Mouse (Mus musculus) olfactory bulb, adult 2 months (tissue): Measurements from ENCODE around the gene Gm17359. TPM values are rescaled to one million over a fixed set of nuclear protein-coding genes. Genes with fewer than 3 reads are reported as not detected.

ENCODE experiments used
- H3K27ac ChIP-seq: fragments of 200-500 bp; 2 replicates; pipeline ENCODE4 v1.5.1; 2012; ENCODE audit warnings: low read depth, low read length; ENCODE audit not compliant: insufficient read depth
- H3K4me1 ChIP-seq: fragments of 200-500 bp; 2 replicates; pipeline ENCODE4 v1.6.1; 2012; ENCODE audit warnings: low read length; ENCODE audit not compliant: control insufficient read depth, insufficient read depth
- H3K4me3 ChIP-seq: fragments of 200-500 bp; 2 replicates; pipeline ENCODE4 v1.5.1; 2012; ENCODE audit warnings: mild to moderate bottlenecking, low read depth, low read length, moderate library complexity; ENCODE audit not compliant: insufficient read depth
- CTCF ChIP-seq: fragments of 200-500 bp; IDR thresholded peaks from 2 replicates; pipeline ENCODE4 v1.5.1; 2012; ENCODE audit warnings: low read depth, mild to moderate bottlenecking, low read length, moderate library complexity; ENCODE audit not compliant: insufficient read depth
- POLR2A ChIP-seq: fragments of 200-500 bp; IDR thresholded peaks from 2 replicates; pipeline ENCODE4 v1.6.1; 2012; ENCODE audit warnings: mild to moderate bottlenecking, low read depth, low read length, moderate library complexity; ENCODE audit not compliant: insufficient read depth
- WGBS: fragments of 180-500 bp; shearing (Covaris S2); methylation state at CpG from one replicate; pipeline ENCODE4 v1.1.7; 2018; 5-methylcytosine and 5-hydroxymethylcytosine counted together
- polyA plus RNA-seq: library from polyadenylated mRNA; stranded (reverse); fragments of >200 nt; gene quantifications from 2 replicates; pipeline ENCODE4 v1.2.4, GENCODE M21; 2012; ENCODE audit warnings: low replicate concordance; ENCODE audit not compliant: missing spikeins, insufficient read depth, insufficient read length

Gm17359 gene
- polyA plus RNA-seq, 1 experiment, result not detected

GRCm38 (mm10) chr3:79402056-79402455 is 65.6 kb downstream of the Gm17359 start:
- TF ChIP-seq CTCF, result no peak
- no peak for TF ChIP-seq POLR2A
- H3K27ac ChIP-seq, result no peak overlapping the region
- no peaks in the 10 kb centered on the region for H3K4me1 ChIP-seq
- 94% methylated on average over 8 of the region's 8 CpGs for WGBS
- H3K4me3 ChIP-seq, result no peak overlapping the region

- Histone ChIP-seq H3K27ac (no peak overlapping the region), H3K4me1 (peaks cover 3% of the 10 kb centered on the region), H3K4me3 (no peak overlapping the region)
- TF ChIP-seq CTCF, result no peak
- no peak for TF ChIP-seq POLR2A
- WGBS, result 89% methylated on average over 4 of the region's 4 CpGs
Observed at GRCm38 (mm10) chr3:79408546-79408945, 72.1 kb downstream of the Gm17359 start.

GRCm38 (mm10) chr3:79409927-79410628 is 73.6 kb downstream of the Gm17359 start:
- Histone ChIP-seq H3K27ac (no peak overlapping the region), H3K4me1 (peaks cover 3% of the 10 kb centered on the region), H3K4me3 (no peak overlapping the region)
- 21% methylated on average over 10 of the region's 10 CpGs for WGBS
- TF ChIP-seq CTCF, result no peak
- no peak for TF ChIP-seq POLR2A

GRCm38 (mm10) chr3:79410629-79410995 is 74.2 kb downstream of the Gm17359 start:
- Histone ChIP-seq H3K27ac (no peak overlapping the region), H3K4me1 (peaks cover 3% of the 10 kb centered on the region), H3K4me3 (no peak overlapping the region)
- WGBS, result 50% methylated on average over 5 of the region's 5 CpGs
- TF ChIP-seq POLR2A, result no peak
- no peak for TF ChIP-seq CTCF

GRCm38 (mm10) chr3:79411666-79412065 is 75.2 kb downstream of the Gm17359 start:
- Histone ChIP-seq H3K4me1 (peaks cover 3% of the 10 kb centered on the region), H3K27ac (no peak overlapping the region), H3K4me3 (no peak overlapping the region)
- 72% methylated on average over 2 of the region's 2 CpGs for WGBS
- TF ChIP-seq POLR2A (no peak), CTCF (no peak)

DNA sequence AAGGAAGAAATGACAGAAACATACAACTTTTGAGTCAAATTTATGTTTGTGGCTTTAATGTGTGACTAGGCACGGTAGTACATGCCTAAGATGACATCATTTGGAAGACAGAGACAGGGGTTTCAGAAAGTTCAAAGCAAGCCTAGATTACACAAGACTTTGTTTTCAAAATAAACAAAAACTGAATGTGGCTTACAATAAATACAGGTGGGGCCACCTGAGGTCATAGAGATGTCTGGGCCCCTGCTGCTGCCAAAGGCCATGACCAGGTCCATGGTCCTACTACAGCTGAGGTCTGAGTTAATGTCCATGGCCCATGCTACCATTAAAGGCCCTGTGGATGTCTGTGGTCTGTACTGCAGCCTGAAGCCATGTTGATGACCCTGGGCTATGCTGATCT is 77.0 kb downstream of the Gm17359 start:
- no peak overlapping the region for H3K4me3 ChIP-seq
- 89% methylated on average over 1 of the region's 1 CpGs for WGBS
- no peak for TF ChIP-seq POLR2A
- TF ChIP-seq CTCF, result no peak
- H3K27ac ChIP-seq, result no peak overlapping the region
- peaks cover 5% of the 10 kb centered on the region for H3K4me1 ChIP-seq

DNA sequence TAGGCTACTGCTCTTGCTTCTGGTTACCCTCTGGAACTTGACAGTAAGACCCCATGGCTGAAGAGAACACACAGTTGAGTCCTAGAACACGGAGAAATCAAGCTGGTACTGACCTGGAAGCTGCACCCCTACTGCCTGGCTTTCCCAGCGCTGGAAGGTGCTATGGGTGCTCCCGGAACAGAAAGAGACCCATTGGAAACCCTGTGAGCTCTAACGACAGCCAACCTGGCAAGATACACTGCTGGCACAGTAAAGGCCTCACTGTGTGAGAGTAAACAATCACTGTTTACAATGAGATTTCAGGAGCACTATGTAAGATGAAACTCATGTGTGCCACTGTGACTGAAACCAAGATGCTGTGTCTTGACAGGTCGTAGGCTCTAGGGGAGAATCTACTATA is 78.6 kb downstream of the Gm17359 start:
- H3K27ac ChIP-seq, result no peak overlapping the region

GRCm38 (mm10) chr3:79415929-79416328 is 79.5 kb downstream of the Gm17359 start:
- no peak overlapping the region for H3K4me3 ChIP-seq
- no peak for TF ChIP-seq CTCF
- TF ChIP-seq POLR2A, result no peak
- H3K4me1 ChIP-seq, result peaks cover 5% of the 10 kb centered on the region; the same call in 1 of the 2 replicates
- no peak overlapping the region for H3K27ac ChIP-seq

More for the DNA sequence above, 78.6 kb downstream of the Gm17359 start:
- Histone ChIP-seq H3K4me3 (no peak overlapping the region), H3K4me1 (peaks cover 8% of the 10 kb centered on the region)
- WGBS, result 89% methylated on average over 5 of the region's 5 CpGs
- TF ChIP-seq CTCF (no peak), POLR2A (no peak)

GRCm38 (mm10) chr3:79416944-79417680 is 80.7 kb downstream of the Gm17359 start:
- H3K27ac ChIP-seq, result no peak overlapping the region

More at GRCm38 (mm10) chr3:79416944-79417680, 80.7 kb downstream of the Gm17359 start:
- Histone ChIP-seq H3K4me3 (no peak overlapping the region), H3K4me1 (peaks cover 5% of the 10 kb centered on the region; the same call in 1 of the 2 replicates)
- WGBS, result 56% methylated on average over 4 of the region's 4 CpGs
- TF ChIP-seq POLR2A (no peak), CTCF (no peak)
